Mouse (Mus musculus) gastrocnemius, adult 2 months (tissue): Measurements from ENCODE around the gene Tead2. TPM values are rescaled to one million over a fixed set of nuclear protein-coding genes. Genes with fewer than 3 reads are reported as not detected.
"Not testable (repeated sequence)": the region's sequence is repeated elsewhere in the genome, so short reads cannot be mapped to it uniquely, and the experiment has no call there.

ENCODE experiments used
- DNase-seq: peaks from one replicate; pipeline ENCODE4 v3.0.0; 2022
- H3K27ac ChIP-seq: fragments of 200-600 bp; 2 replicates; pipeline ENCODE4 v1.8.1; 2022; ENCODE audit warnings: mild to moderate bottlenecking
- H3K4me3 ChIP-seq: fragments of 200-600 bp; 2 replicates; pipeline ENCODE4 v1.8.1; 2022; ENCODE audit warnings: mild to moderate bottlenecking, moderate library complexity
- CTCF ChIP-seq: fragments of 200-600 bp; IDR thresholded peaks from 2 replicates; pipeline ENCODE4 v1.8.1; 2022; ENCODE audit warnings: antibody characterized with exemption, mild to moderate bottlenecking, moderate library complexity
- intact Hi-C: fragments of 180-260 bp; cut with DNase I; formaldehyde crosslinking; loops from one replicate; pipeline ENCODE4 v1.15.1; 2025
- total RNA-seq, 2 experiments: library from RNA; stranded (reverse); gene quantifications; 2 replicates each; pipeline ENCODE4 v1.2.3; 2021

The Tead2 gene
- total RNA-seq, 2 experiments from 2014 or later: 2.6 to 4.1 TPM

- DNase-seq: peak; percentile 39
- peak overlapping the region; percentile 41; the same call in 1 of the 2 replicates for H3K27ac ChIP-seq
- TF ChIP-seq CTCF: no peak
Observed at GRCm38 (mm10) chr7:45234922-45235571, 19.5 kb downstream of the Tead2 start.

GRCm38 (mm10) chr7:45235656-45236180 is 20.2 kb downstream of the Tead2 start:
- TF ChIP-seq CTCF: no peak
- peak overlapping the region; percentile 66 for H3K4me3 ChIP-seq
- peak overlapping the region; percentile 41; the same call in 1 of the 2 replicates for H3K27ac ChIP-seq
- DNase-seq: no peak
- intact Hi-C loops: no loop called here

More at GRCm38 (mm10) chr7:45234922-45235571, 19.5 kb downstream of the Tead2 start:
- H3K4me3 ChIP-seq: peak overlapping the region; percentile 66
- intact Hi-C loops: no loop called here

- no peak for DNase-seq
- intact Hi-C loops: no loop called here
- TF ChIP-seq CTCF: no peak
- H3K4me3 ChIP-seq: peak overlapping the region; percentile 49
- no peak overlapping the region for H3K27ac ChIP-seq
Observed at GRCm38 (mm10) chr7:45237747-45238699, 22.5 kb downstream of the Tead2 start.

DNA sequence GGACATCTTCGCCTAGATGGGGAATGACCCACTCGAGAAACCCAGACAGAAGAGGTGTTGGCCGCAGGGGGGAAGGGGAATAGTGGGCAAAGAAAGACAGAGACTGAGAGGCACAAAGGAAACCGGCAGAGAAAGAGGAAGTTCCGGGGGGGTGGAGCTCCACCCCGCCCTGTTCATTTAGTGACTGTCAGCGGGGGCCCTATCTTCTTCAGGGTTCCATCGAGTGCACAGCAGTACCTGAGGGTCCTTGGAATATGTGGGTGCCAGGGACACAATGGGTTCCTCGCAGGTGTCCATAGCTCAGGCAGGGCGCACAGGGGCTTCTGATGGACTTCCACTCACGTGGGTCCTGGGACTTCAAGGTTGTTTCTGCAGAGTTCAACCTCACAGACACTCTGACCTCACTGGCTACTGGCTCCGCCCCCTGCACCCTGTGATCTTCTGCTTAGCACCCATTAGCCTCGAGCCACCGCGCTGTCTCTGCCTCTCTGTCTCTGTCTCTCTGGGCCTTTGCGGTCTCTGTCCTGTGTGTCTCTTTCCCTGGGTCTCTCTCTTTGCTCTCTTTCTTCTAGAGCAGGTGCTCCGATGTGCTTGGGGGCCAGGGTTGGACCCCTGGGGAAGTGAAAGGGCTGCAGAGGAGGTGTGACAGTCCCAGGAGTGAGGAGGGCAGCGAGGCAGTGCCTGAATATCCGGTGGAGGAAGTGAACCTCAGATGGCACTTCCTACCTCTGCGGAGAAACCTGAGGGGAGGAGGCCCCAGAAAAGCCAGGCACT is 23.4 kb downstream of the Tead2 start, which contains the start of gene Cd37:
Cd37 (minus strand) TSS at position 393 of the 774 bp plus-strand sequence.
- DNase-seq: no peak
- H3K27ac ChIP-seq: no peak within 1 kb of the TSS
- H3K4me3 ChIP-seq: peak within 1 kb of the TSS; percentile 49
- TF ChIP-seq CTCF: no peak
- intact Hi-C loops: no loop called here

DNA sequence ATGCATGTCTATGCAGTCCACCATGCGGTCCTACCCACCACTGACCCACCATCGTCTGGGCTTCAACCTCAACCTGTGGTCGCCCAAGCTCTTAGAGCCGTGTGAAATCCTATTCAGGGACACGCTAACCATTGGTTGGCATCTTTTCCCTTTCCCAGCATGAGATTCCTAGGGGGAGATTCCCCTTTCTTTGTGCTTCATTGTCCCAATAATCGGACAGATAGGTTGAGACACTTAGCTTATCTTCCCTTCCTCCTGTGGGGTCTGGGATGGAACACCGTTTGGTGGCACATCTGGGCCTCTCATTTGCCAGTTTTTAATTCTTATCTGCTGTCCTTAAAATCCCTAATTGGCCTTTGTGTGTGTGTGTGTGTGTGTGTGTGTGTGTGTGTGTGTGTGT is 24.6 kb downstream of the Tead2 start:
- Histone ChIP-seq H3K27ac (no peak overlapping the region), H3K4me3 (no peak overlapping the region)
- intact Hi-C loops: no loop called here
- no peak for TF ChIP-seq CTCF
- DNase-seq: no peak

- Histone ChIP-seq H3K27ac (no peak within 1 kb of the TSS), H3K4me3 (peak within 1 kb of the TSS; percentile 41)
- DNase-seq: peak; percentile 63
- intact Hi-C loops: no loop called here
- no peak for TF ChIP-seq CTCF
Observed at GRCm38 (mm10) chr7:45240633-45241388, 25.3 kb downstream of the Tead2 start, which contains the start of gene Slc6a16. Gene Slc6a16 (plus strand): TSS chr7:45241085.

DNA sequence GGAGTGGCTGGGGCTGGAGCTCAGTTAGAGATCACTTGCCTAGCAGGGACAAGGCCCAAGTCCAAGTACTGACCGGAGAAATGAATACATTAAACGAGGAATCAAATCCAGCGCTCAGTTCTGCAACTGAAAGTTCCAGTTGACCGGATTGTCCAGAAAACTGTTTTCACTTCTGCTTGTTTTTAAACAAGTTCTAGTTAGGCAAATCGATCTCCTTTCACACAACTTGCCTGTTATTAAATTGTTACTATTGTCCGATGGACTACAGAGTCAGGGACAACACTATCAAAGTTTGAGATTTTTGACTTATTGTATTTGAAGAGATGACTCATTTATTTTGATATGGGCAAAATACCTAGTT is 25.8 kb downstream of the Tead2 start:
- no peak for DNase-seq
- no peak for TF ChIP-seq CTCF
- Histone ChIP-seq H3K27ac (no peak overlapping the region), H3K4me3 (peak overlapping the region; percentile 41; the same call in 1 of the 2 replicates)
- intact Hi-C loops: no loop called here

GRCm38 (mm10) chr7:45247666-45248065 is 32.1 kb downstream of the Tead2 start:
- intact Hi-C loops: no loop called here
- Histone ChIP-seq H3K4me3 (no peak overlapping the region), H3K27ac (no peak overlapping the region)
- TF ChIP-seq CTCF: no peak
- no peak for DNase-seq

DNA sequence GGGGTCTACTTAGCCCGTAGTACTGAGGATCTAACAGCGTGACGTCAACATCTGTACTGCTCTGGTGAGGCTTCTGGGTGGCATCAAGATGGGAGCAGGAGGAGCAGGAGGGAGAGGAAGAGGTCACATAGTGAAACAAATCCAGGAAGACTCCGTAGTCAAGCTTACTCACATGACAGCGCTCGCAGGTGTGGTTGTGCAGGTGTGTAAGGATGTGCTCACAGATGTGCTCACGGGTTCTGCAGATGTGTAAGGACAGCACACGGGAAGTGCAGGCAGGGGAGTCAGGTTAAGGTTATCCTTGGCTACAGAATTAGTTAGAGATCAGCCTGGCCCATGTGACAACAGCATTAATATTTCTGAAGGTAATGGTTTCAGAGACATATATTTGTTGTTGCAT is 38.3 kb downstream of the Tead2 start:
- Histone ChIP-seq H3K27ac (no peak overlapping the region), H3K4me3 (no peak overlapping the region)
- TF ChIP-seq CTCF: no peak
- intact Hi-C loops: no loop called here
- DNase-seq: no peak

GRCm38 (mm10) chr7:45255822-45256221 is 40.3 kb downstream of the Tead2 start:
- peak; percentile 50 for DNase-seq
- intact Hi-C loops, H3K27ac ChIP-seq, H3K4me3 ChIP-seq: not testable (repeated sequence)

DNA sequence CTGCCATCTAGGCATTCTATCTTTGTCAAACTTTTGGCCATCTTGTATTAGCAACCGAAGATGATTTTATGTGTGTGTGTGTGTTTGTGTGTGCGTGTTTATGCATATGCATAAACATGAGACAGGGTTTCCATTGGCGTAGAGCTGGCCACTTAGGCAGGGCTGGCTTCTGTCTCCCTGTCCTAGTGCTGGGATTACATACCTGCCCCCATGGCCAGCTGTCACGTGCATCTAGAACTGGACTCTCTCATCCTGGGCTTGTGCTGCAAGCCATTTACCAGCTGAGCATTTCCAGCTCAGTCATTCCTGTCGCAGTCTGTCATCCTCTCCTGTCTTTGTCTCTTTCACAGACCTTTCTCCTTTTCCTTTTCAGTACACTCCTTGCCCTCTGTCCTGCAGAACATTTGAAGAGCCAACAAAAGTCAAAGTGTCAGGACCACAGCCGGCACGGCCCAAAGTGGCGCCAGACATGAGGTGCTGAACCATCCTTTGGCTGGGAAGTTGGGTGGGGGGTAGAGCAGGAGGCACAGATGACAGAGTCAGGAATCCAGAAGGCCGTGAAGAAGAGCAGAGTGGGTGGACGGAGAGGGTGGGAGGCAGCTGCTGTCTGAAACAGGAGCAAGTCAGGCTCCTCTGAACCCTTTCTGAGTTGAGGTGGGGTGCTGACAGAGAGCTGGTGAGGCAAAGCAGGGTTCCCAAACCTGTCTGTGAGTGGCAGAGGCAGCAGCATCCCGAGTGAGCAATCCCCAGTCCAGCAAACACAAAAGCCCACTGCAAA is 41.7 kb downstream of the Tead2 start:
- H3K27ac ChIP-seq: no peak overlapping the region
- TF ChIP-seq CTCF: no peak
- intact Hi-C loops: no loop called here
- DNase-seq: no peak
- H3K4me3 ChIP-seq: no peak overlapping the region
